Mouse (Mus musculus) embryonic fibroblast, embryonic 13.5 days (primary cell): ENCODE measurements around the gene Ltbp1. TPM values are rescaled to one million over a fixed set of nuclear protein-coding genes. Genes with fewer than 3 reads are reported as not detected.

Experiments
- H3K27ac ChIP-seq: 2 replicates; pipeline ENCODE4 v1.5.1; 2012; ENCODE audit warnings: low read length, control low read depth, inconsistent platforms; ENCODE audit not compliant: insufficient read depth
- H3K4me1 ChIP-seq: 2 replicates; pipeline ENCODE4 v1.6.1; 2011; ENCODE audit warnings: low read length; ENCODE audit not compliant: control insufficient read depth, insufficient read depth
- H3K4me3 ChIP-seq: 2 replicates; pipeline ENCODE4 v1.5.1; 2011; ENCODE audit warnings: mild to moderate bottlenecking, control low read depth, low read length; ENCODE audit not compliant: insufficient read depth
- CTCF ChIP-seq: IDR thresholded peaks from 2 replicates; pipeline ENCODE4 v1.5.1; 2011; ENCODE audit warnings: mild to moderate bottlenecking, control low read depth, low read length, moderate library complexity, borderline replicate concordance; ENCODE audit not compliant: insufficient read depth
- POLR2A ChIP-seq: IDR thresholded peaks from 2 replicates; pipeline ENCODE4 v1.6.1; 2011; ENCODE audit warnings: low read depth, mild to moderate bottlenecking, control low read depth, low read length, moderate library complexity
- polyA plus RNA-seq: library from polyadenylated mRNA; stranded (reverse); fragments of >200 nt; gene quantifications from 2 replicates; pipeline ENCODE4 v1.2.4, GENCODE M21; 2011; ENCODE audit warnings: low read depth; ENCODE audit not compliant: missing spikeins, insufficient read length

Ltbp1 gene
- polyA plus RNA-seq, 1 experiment: 152 TPM

- TF ChIP-seq CTCF: no peak
- no peak for TF ChIP-seq POLR2A
- Histone ChIP-seq H3K27ac (no peak overlapping the region), H3K4me3 (no peak overlapping the region), H3K4me1 (peaks cover 7% of the 10 kb centered on the region)
These were observed 10.1 kb upstream of the Ltbp1 start for GRCm38 (mm10) chr17:74995266-74995665.

GRCm38 (mm10) chr17:75000066-75000465 is 5.3 kb upstream of the Ltbp1 start:
- H3K4me3 ChIP-seq: no peak overlapping the region
- peaks cover 2% of the 10 kb centered on the region for H3K4me1 ChIP-seq
- TF ChIP-seq POLR2A (no peak), CTCF (no peak)
- no peak overlapping the region for H3K27ac ChIP-seq

GRCm38 (mm10) chr17:75004820-75005219 is 548 bp upstream of the Ltbp1 start:
- H3K4me1 ChIP-seq: peaks cover 2% of the 10 kb centered on the region; the same call in 1 of the 2 replicates
- TF ChIP-seq POLR2A (no peak), CTCF (peak; percentile 51; the same call in 1 of the 2 replicates)

GRCm38 (mm10) chr17:75005685-75006680 is 615 bp downstream of the Ltbp1 start:
- H3K4me1 ChIP-seq: no peaks in the 10 kb centered on the region
- TF ChIP-seq CTCF: no peak
- TF ChIP-seq POLR2A: no peak
- no peak overlapping the region for H3K27ac ChIP-seq
- H3K4me3 ChIP-seq: peak overlapping the region; percentile 64

More at GRCm38 (mm10) chr17:75004820-75005219, 548 bp upstream of the Ltbp1 start:
- peak overlapping the region; percentile 32 for H3K27ac ChIP-seq
- peak overlapping the region; percentile 64 for H3K4me3 ChIP-seq

GRCm38 (mm10) chr17:75010955-75011354 is 5.6 kb downstream of the Ltbp1 start:
- Histone ChIP-seq H3K4me1 (no peaks in the 10 kb centered on the region), H3K4me3 (no peak overlapping the region), H3K27ac (no peak overlapping the region)
- no peak for TF ChIP-seq POLR2A
- no peak for TF ChIP-seq CTCF

GRCm38 (mm10) chr17:75013211-75013610 is 7.8 kb downstream of the Ltbp1 start:
- no peaks in the 10 kb centered on the region for H3K4me1 ChIP-seq
- TF ChIP-seq POLR2A: no peak
- no peak for TF ChIP-seq CTCF
- no peak overlapping the region for H3K4me3 ChIP-seq
- H3K27ac ChIP-seq: no peak overlapping the region

GRCm38 (mm10) chr17:75013868-75014267 is 8.5 kb downstream of the Ltbp1 start:
- H3K27ac ChIP-seq: no peak overlapping the region
- TF ChIP-seq POLR2A (no peak), CTCF (no peak)

GRCm38 (mm10) chr17:75014601-75015356 is 9.4 kb downstream of the Ltbp1 start:
- no peak for TF ChIP-seq POLR2A
- no peak for TF ChIP-seq CTCF
- Histone ChIP-seq H3K27ac (no peak overlapping the region), H3K4me1 (no peaks in the 10 kb centered on the region), H3K4me3 (no peak overlapping the region)

More at GRCm38 (mm10) chr17:75013868-75014267, 8.5 kb downstream of the Ltbp1 start:
- no peaks in the 10 kb centered on the region for H3K4me1 ChIP-seq
- H3K4me3 ChIP-seq: no peak overlapping the region

- no peak overlapping the region for H3K4me3 ChIP-seq
- no peak overlapping the region for H3K27ac ChIP-seq
- H3K4me1 ChIP-seq: no peaks in the 10 kb centered on the region
- no peak for TF ChIP-seq CTCF
These were observed 10.2 kb downstream of the Ltbp1 start for GRCm38 (mm10) chr17:75015546-75015945.
